Mouse (Mus musculus) heart, embryonic 11.5 days (tissue): ENCODE data around the gene Lrrc75a. TPM values are rescaled to one million over a fixed set of nuclear protein-coding genes. Genes with fewer than 3 reads are reported as not detected.

Experiments used
- ATAC-seq: fragments of 200-750 bp; cut with Nextera tagmentation; replicated peaks from 2 replicates; pipeline ENCODE4 v1.8.0; 2017; ENCODE audit warnings: moderate library complexity; ENCODE audit not compliant: insufficient number of reproducible peaks, low FRiP score, low TSS enrichment
- H3K27ac ChIP-seq: fragments of 300-500 bp; sonication (generic); 2 replicates; pipeline ENCODE4 v1.5.1; 2014; ENCODE audit warnings: mild to moderate bottlenecking, low read depth, low read length
- H3K27me3 ChIP-seq: fragments of 300-500 bp; sonication (generic); 2 replicates; pipeline ENCODE4 v1.6.1; 2014; ENCODE audit warnings: mild to moderate bottlenecking, low read length, mixed read lengths; ENCODE audit not compliant: control insufficient read depth, insufficient read depth
- H3K36me3 ChIP-seq: fragments of 300-500 bp; sonication (generic); 2 replicates; pipeline ENCODE4 v1.6.1; 2014; ENCODE audit warnings: mild to moderate bottlenecking, low read length, moderate library complexity, mixed read lengths; ENCODE audit not compliant: control insufficient read depth, insufficient read depth
- H3K4me1 ChIP-seq: fragments of 300-500 bp; sonication (generic); 2 replicates; pipeline ENCODE4 v1.6.1; 2014; ENCODE audit warnings: low read length; ENCODE audit not compliant: control insufficient read depth, insufficient read depth
- H3K4me2 ChIP-seq: fragments of 300-500 bp; sonication (generic); 2 replicates; pipeline ENCODE4 v1.6.1; 2014; ENCODE audit warnings: mild to moderate bottlenecking, moderate library complexity
- H3K4me3 ChIP-seq: fragments of 300-500 bp; sonication (generic); 2 replicates; pipeline ENCODE4 v1.5.1; 2014; ENCODE audit warnings: low read depth, low read length
- H3K9ac ChIP-seq: fragments of 300-500 bp; sonication (generic); 2 replicates; pipeline ENCODE4 v1.6.1; 2014; ENCODE audit warnings: mild to moderate bottlenecking, low read depth, low read length, moderate library complexity
- H3K9me3 ChIP-seq: fragments of 300-500 bp; sonication (generic); replicated peaks from 2 replicates; pipeline ENCODE4 v1.6.1; 2016; ENCODE audit warnings: low read length; ENCODE audit not compliant: control insufficient read depth
- WGBS: fragments of 180-500 bp; shearing (Covaris S2); extraction: QIAGEN DNeasy Blood & Tissue Kit; methylation state at CpG from one replicate; pipeline ENCODE4 v1.1.7; 2014; ENCODE audit not compliant: insufficient replicate concordance; 5-methylcytosine and 5-hydroxymethylcytosine counted together
- polyA plus RNA-seq: library from polyadenylated mRNA; unstranded; fragments of >200 nt; fragmentation: Nextera tagmentation; extraction: Ambion mirVana; gene quantifications from 2 replicates; pipeline ENCODE4 v1.2.1, GENCODE M21; 2014

Lrrc75a gene
- polyA plus RNA-seq, 1 experiment from 2014 or later: 16.2 TPM

- no peaks in the 10 kb centered on the region for H3K27me3 ChIP-seq
- ATAC-seq: peak; percentile 83
- peak within 1 kb of the TSS; percentile 93 for H3K27ac ChIP-seq
- H3K4me2 ChIP-seq: peak within 1 kb of the TSS; percentile 97
- no peaks in the 10 kb centered on the region for H3K9me3 ChIP-seq
- peaks cover 42% of the 10 kb centered on the region for H3K4me1 ChIP-seq
- peak within 1 kb of the TSS; percentile 86 for H3K9ac ChIP-seq
- peak within 1 kb of the TSS; percentile 83 for H3K4me3 ChIP-seq
- no peaks in the 10 kb centered on the region for H3K36me3 ChIP-seq
- under 1% methylated on average over 30 of the region's 53 CpGs for WGBS
Measured at GRCm38 (mm10) chr11:62648591-62649391, 468 bp upstream of the Lrrc75a start, which contains the start of gene Mmgt2. Gene Mmgt2, plus strand, starts transcription at chr11:62648664.

- peak overlapping the region; percentile 97 for H3K4me2 ChIP-seq
- peak overlapping the region; percentile 83 for H3K4me3 ChIP-seq
- no peaks in the 10 kb centered on the region for H3K27me3 ChIP-seq
- H3K9ac ChIP-seq: peak overlapping the region; percentile 86
- H3K9me3 ChIP-seq: no peaks in the 10 kb centered on the region
- H3K4me1 ChIP-seq: peaks cover 58% of the 10 kb centered on the region
- peak overlapping the region; percentile 93 for H3K27ac ChIP-seq
- no peaks in the 10 kb centered on the region for H3K36me3 ChIP-seq
- 40% methylated on average over 7 of the region's 7 CpGs for WGBS
- ATAC-seq: no peak
Measured at GRCm38 (mm10) chr11:62646958-62647515, 1.3 kb downstream of the Lrrc75a start.

GRCm38 (mm10) chr11:62646495-62646843 is 1.9 kb downstream of the Lrrc75a start:
- no peaks in the 10 kb centered on the region for H3K9me3 ChIP-seq
- 46% methylated on average over 4 of the region's 4 CpGs for WGBS
- H3K4me3 ChIP-seq: peak overlapping the region; percentile 83
- peak overlapping the region; percentile 58 for H3K9ac ChIP-seq
- peaks cover 63% of the 10 kb centered on the region for H3K4me1 ChIP-seq
- H3K36me3 ChIP-seq: no peaks in the 10 kb centered on the region
- H3K27ac ChIP-seq: peak overlapping the region; percentile 93
- peak overlapping the region; percentile 97 for H3K4me2 ChIP-seq
- no peak for ATAC-seq
- no peaks in the 10 kb centered on the region for H3K27me3 ChIP-seq

DNA sequence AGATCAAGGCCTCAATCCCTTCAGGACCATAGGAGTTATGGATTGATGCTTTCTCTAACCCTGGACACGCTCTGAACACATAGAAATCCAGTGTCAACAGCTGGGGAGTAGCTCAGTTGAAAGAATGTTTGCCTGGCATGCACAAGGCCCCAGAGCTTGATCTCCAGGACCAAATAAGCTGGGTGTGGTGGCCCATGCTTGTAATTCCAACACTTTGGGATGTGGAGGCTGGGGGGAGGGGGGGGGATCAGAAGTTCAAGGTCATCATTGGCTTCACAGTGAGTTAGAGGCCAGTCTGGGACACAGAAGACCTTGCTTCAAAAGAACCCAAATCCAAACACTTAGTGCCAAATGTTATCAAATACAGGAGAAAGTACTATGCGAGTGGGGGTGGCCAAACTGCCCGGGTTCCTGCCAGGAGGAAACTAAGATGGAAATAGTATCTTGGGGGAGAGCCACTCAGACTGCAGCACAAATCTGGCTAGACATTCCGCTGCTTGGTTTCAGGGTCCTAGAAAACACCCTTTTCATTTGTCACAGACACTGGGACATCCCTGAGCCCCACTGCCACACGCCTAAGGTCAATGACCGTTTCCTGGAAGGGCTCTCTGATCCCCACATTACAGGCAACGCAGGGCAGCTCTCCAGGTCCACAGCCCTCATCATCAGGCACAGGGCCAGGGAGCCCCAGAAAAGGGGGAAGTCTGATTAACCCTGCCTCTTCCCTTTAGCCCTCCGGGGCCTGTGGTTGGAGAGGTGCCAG is 2.4 kb downstream of the Lrrc75a start:
- H3K4me1 ChIP-seq: peaks cover 67% of the 10 kb centered on the region
- H3K9me3 ChIP-seq: no peaks in the 10 kb centered on the region
- peak overlapping the region; percentile 97 for H3K4me2 ChIP-seq
- no peaks in the 10 kb centered on the region for H3K36me3 ChIP-seq
- peak overlapping the region; percentile 93 for H3K27ac ChIP-seq
- no peak for ATAC-seq
- H3K27me3 ChIP-seq: no peaks in the 10 kb centered on the region
- peak overlapping the region; percentile 58 for H3K9ac ChIP-seq
- peak overlapping the region; percentile 83 for H3K4me3 ChIP-seq
- WGBS: 18% methylated on average over 8 of the region's 8 CpGs

DNA sequence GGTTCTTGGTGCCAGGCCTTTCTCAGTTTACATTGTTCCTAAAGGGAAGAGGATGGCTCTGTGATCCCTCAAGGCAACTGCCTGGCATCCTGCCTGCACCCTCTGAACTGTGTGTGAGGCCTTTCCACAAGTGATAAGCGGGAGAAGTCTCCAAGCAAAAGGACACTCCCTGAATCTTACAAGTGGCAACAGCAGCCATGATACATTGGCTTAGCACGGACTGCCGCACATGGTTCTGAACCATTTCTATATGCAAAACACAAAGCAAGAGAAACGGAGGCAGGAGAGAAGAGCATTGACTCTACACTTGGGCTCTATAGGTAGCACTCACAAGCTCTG is 3.0 kb downstream of the Lrrc75a start:
- H3K27ac ChIP-seq: peak overlapping the region; percentile 93
- H3K36me3 ChIP-seq: no peaks in the 10 kb centered on the region
- 56% methylated on average over 4 of the region's 4 CpGs for WGBS

GRCm38 (mm10) chr11:62644602-62645336 is 3.6 kb downstream of the Lrrc75a start:
- Histone ChIP-seq H3K36me3 (no peaks in the 10 kb centered on the region), H3K4me1 (peaks cover 77% of the 10 kb centered on the region), H3K27me3 (no peaks in the 10 kb centered on the region), H3K4me3 (no peak overlapping the region), H3K9me3 (no peaks in the 10 kb centered on the region), H3K4me2 (peak overlapping the region; percentile 97), H3K27ac (peak overlapping the region; percentile 93), H3K9ac (peak overlapping the region; percentile 58)
- no peak for ATAC-seq
- 89% methylated on average over 5 of the region's 5 CpGs for WGBS

More for the DNA sequence above, 3.0 kb downstream of the Lrrc75a start:
- H3K27me3 ChIP-seq: no peaks in the 10 kb centered on the region
- H3K4me3 ChIP-seq: peak overlapping the region; percentile 83; the same call in 1 of the 2 replicates
- H3K9ac ChIP-seq: peak overlapping the region; percentile 58
- peak overlapping the region; percentile 97 for H3K4me2 ChIP-seq
- ATAC-seq: no peak
- no peaks in the 10 kb centered on the region for H3K9me3 ChIP-seq
- peaks cover 72% of the 10 kb centered on the region for H3K4me1 ChIP-seq

DNA sequence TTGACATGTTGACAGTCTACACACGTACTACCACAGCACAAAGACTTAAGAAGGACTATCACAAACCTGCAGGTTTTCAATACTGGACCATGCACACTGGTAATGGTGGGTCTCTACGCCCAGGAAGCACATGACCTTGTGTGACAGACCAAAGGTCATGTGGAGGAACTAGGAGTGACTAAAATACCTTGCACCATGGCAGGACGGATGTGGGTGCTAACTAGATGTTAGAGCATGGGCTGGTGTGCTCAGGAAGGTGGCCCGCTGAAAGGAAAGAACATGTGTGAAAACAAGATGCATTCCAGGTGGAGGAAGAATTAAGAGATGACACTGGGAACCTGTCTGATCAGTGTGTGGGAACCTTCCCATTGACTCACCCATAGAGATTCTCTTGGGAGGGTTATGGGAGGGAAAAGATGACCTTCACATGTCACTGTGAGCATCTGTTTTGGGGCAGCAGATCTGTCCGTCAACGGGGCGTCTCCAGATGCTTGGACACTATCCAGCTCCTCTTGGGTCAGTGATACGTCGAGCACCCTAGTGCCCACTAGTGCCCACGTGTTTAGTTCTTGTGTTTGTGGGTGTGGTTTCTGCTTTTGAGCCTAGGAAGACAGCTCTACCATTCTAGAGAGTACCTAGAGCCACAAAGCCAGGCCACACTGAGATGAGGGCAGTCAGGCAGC is 4.5 kb downstream of the Lrrc75a start:
- H3K9ac ChIP-seq: no peak overlapping the region; the same call in 1 of the 2 replicates
- no peak overlapping the region; the same call in 1 of the 2 replicates for H3K4me2 ChIP-seq
- H3K4me1 ChIP-seq: peaks cover 87% of the 10 kb centered on the region
- no peak for ATAC-seq
- H3K27me3 ChIP-seq: no peaks in the 10 kb centered on the region
- H3K4me3 ChIP-seq: no peak overlapping the region
- peak overlapping the region; percentile 93; the same call in 1 of the 2 replicates for H3K27ac ChIP-seq
- no peaks in the 10 kb centered on the region for H3K9me3 ChIP-seq
- WGBS: 67% methylated on average over 10 of the region's 10 CpGs
- H3K36me3 ChIP-seq: no peaks in the 10 kb centered on the region
